Mouse (Mus musculus): ENCODE measurements around the gene Car2. TPM values are rescaled to one million over a fixed set of nuclear protein-coding genes. Genes with fewer than 3 reads are reported as not detected.
A peak's percentile ranks its signal among the peaks of the same experiment; 100 is the strongest.

The Car2 gene
- polyA plus RNA-seq, 1 experiment from 2014 or later = 74.3 TPM

GRCm38 (mm10) chr3:14874402-14875040, 11.6 kb upstream of the Car2 start:
- H3K27ac ChIP-seq (ENCODE audit: low read length) = no peak overlapping the region
- H3K4me2 ChIP-seq (replicated peaks; ENCODE audit: low read depth, low read length) = no peak overlapping the region
- peak; percentile 60; the same call in 1 of the 2 replicates for ATAC-seq (ENCODE audit: insufficient number of reproducible peaks, insufficient read depth, low FRiP score, low read depth)
- no peaks in the 10 kb centered on the region for H3K27me3 ChIP-seq (ENCODE audit: control insufficient read depth, insufficient read depth, low read length)
- no peaks in the 10 kb centered on the region for H3K9me3 ChIP-seq (ENCODE audit: control insufficient read depth, low read depth, low read length)
- WGBS = 23% methylated on average over 8 of the region's 8 CpGs
- H3K36me3 ChIP-seq (ENCODE audit: control insufficient read depth, insufficient read depth, low read length) = no peaks in the 10 kb centered on the region
- no peaks in the 10 kb centered on the region for H3K4me1 ChIP-seq (ENCODE audit: control insufficient read depth, insufficient read depth, low read length)
- no peak overlapping the region for H3K4me3 ChIP-seq (ENCODE audit: low read depth, low read length)
- H3K9ac ChIP-seq (replicated peaks; ENCODE audit: low read depth, low read length) = no peak overlapping the region

- Histone ChIP-seq H3K27me3 (ENCODE audit: control insufficient read depth, insufficient read depth, low read length) (no peaks in the 10 kb centered on the region), H3K9me3 (ENCODE audit: control insufficient read depth, low read depth, low read length) (no peaks in the 10 kb centered on the region), H3K4me2 (replicated peaks; ENCODE audit: low read depth, low read length) (no peak overlapping the region), H3K4me1 (ENCODE audit: control insufficient read depth, insufficient read depth, low read length) (no peaks in the 10 kb centered on the region), H3K36me3 (ENCODE audit: control insufficient read depth, insufficient read depth, low read length) (no peaks in the 10 kb centered on the region), H3K9ac (replicated peaks; ENCODE audit: low read depth, low read length) (no peak overlapping the region), H3K4me3 (ENCODE audit: low read depth, low read length) (no peak overlapping the region), H3K27ac (ENCODE audit: low read length) (no peak overlapping the region)
- ATAC-seq (ENCODE audit: insufficient number of reproducible peaks, insufficient read depth, low FRiP score, low read depth) = no peak
- 63% methylated on average over 9 of the region's 9 CpGs for WGBS
Observed at GRCm38 (mm10) chr3:14876325-14876918, 9.7 kb upstream of the Car2 start.

- no peak overlapping the region for H3K4me3 ChIP-seq (ENCODE audit: low read depth, low read length)
- no peaks in the 10 kb centered on the region for H3K4me1 ChIP-seq (ENCODE audit: control insufficient read depth, insufficient read depth, low read length)
- H3K9ac ChIP-seq (replicated peaks; ENCODE audit: low read depth, low read length) = no peak overlapping the region
- no peak overlapping the region for H3K4me2 ChIP-seq (replicated peaks; ENCODE audit: low read depth, low read length)
- H3K27ac ChIP-seq (ENCODE audit: low read length) = no peak overlapping the region
- 84% methylated on average over 7 of the region's 7 CpGs for WGBS
- H3K36me3 ChIP-seq (ENCODE audit: control insufficient read depth, insufficient read depth, low read length) = no peaks in the 10 kb centered on the region
- no peak for ATAC-seq (ENCODE audit: insufficient number of reproducible peaks, insufficient read depth, low FRiP score, low read depth)
- no peaks in the 10 kb centered on the region for H3K27me3 ChIP-seq (ENCODE audit: control insufficient read depth, insufficient read depth, low read length)
- no peaks in the 10 kb centered on the region for H3K9me3 ChIP-seq (ENCODE audit: control insufficient read depth, low read depth, low read length)
Observed at GRCm38 (mm10) chr3:14877251-14877909, 8.7 kb upstream of the Car2 start.

GRCm38 (mm10) chr3:14878749-14879223, 7.3 kb upstream of the Car2 start:
- Histone ChIP-seq H3K9me3 (ENCODE audit: control insufficient read depth, low read depth, low read length) (no peaks in the 10 kb centered on the region), H3K9ac (replicated peaks; ENCODE audit: low read depth, low read length) (no peak overlapping the region), H3K27ac (ENCODE audit: low read length) (no peak overlapping the region), H3K4me1 (ENCODE audit: control insufficient read depth, insufficient read depth, low read length) (no peaks in the 10 kb centered on the region), H3K27me3 (ENCODE audit: control insufficient read depth, insufficient read depth, low read length) (no peaks in the 10 kb centered on the region), H3K36me3 (ENCODE audit: control insufficient read depth, insufficient read depth, low read length) (no peaks in the 10 kb centered on the region), H3K4me2 (replicated peaks; ENCODE audit: low read depth, low read length) (no peak overlapping the region), H3K4me3 (ENCODE audit: low read depth, low read length) (no peak overlapping the region)
- 70% methylated on average over 6 of the region's 6 CpGs for WGBS
- ATAC-seq (ENCODE audit: insufficient number of reproducible peaks, insufficient read depth, low FRiP score, low read depth) = peak; percentile 72

- Histone ChIP-seq H3K9me3 (ENCODE audit: control insufficient read depth, low read depth, low read length) (no peaks in the 10 kb centered on the region), H3K27ac (ENCODE audit: low read length) (no peak overlapping the region), H3K36me3 (ENCODE audit: control insufficient read depth, insufficient read depth, low read length) (no peaks in the 10 kb centered on the region), H3K4me1 (ENCODE audit: control insufficient read depth, insufficient read depth, low read length) (no peaks in the 10 kb centered on the region), H3K9ac (replicated peaks; ENCODE audit: low read depth, low read length) (no peak overlapping the region), H3K4me2 (replicated peaks; ENCODE audit: low read depth, low read length) (no peak overlapping the region), H3K4me3 (ENCODE audit: low read depth, low read length) (no peak overlapping the region), H3K27me3 (ENCODE audit: control insufficient read depth, insufficient read depth, low read length) (no peaks in the 10 kb centered on the region)
- WGBS = 83% methylated on average over 3 of the region's 3 CpGs
- no peak for ATAC-seq (ENCODE audit: insufficient number of reproducible peaks, insufficient read depth, low FRiP score, low read depth)
Observed at GRCm38 (mm10) chr3:14879293-14879692, 6.8 kb upstream of the Car2 start.

- Histone ChIP-seq H3K36me3 (ENCODE audit: control insufficient read depth, insufficient read depth, low read length) (no peaks in the 10 kb centered on the region), H3K4me1 (ENCODE audit: control insufficient read depth, insufficient read depth, low read length) (no peaks in the 10 kb centered on the region), H3K9ac (replicated peaks; ENCODE audit: low read depth, low read length) (no peak overlapping the region), H3K27ac (ENCODE audit: low read length) (no peak overlapping the region), H3K27me3 (ENCODE audit: control insufficient read depth, insufficient read depth, low read length) (no peaks in the 10 kb centered on the region), H3K4me3 (ENCODE audit: low read depth, low read length) (no peak overlapping the region), H3K9me3 (ENCODE audit: control insufficient read depth, low read depth, low read length) (no peaks in the 10 kb centered on the region), H3K4me2 (replicated peaks; ENCODE audit: low read depth, low read length) (no peak overlapping the region)
- ATAC-seq (ENCODE audit: insufficient number of reproducible peaks, insufficient read depth, low FRiP score, low read depth) = no peak
- WGBS = 66% methylated on average over 2 of the region's 2 CpGs
Observed at GRCm38 (mm10) chr3:14880277-14880676, 5.8 kb upstream of the Car2 start.

GRCm38 (mm10) chr3:14882005-14882404, 4.1 kb upstream of the Car2 start:
- no peak for ATAC-seq (ENCODE audit: insufficient number of reproducible peaks, insufficient read depth, low FRiP score, low read depth)
- Histone ChIP-seq H3K9me3 (ENCODE audit: control insufficient read depth, low read depth, low read length) (no peaks in the 10 kb centered on the region), H3K4me1 (ENCODE audit: control insufficient read depth, insufficient read depth, low read length) (no peaks in the 10 kb centered on the region), H3K36me3 (ENCODE audit: control insufficient read depth, insufficient read depth, low read length) (no peaks in the 10 kb centered on the region), H3K27me3 (ENCODE audit: control insufficient read depth, insufficient read depth, low read length) (0 out of 2 replicates have a peak, but pooled peaks cover 2% of the 10 kb centered on the region), H3K9ac (replicated peaks; ENCODE audit: low read depth, low read length) (no peak overlapping the region), H3K4me3 (ENCODE audit: low read depth, low read length) (no peak overlapping the region), H3K27ac (ENCODE audit: low read length) (no peak overlapping the region), H3K4me2 (replicated peaks; ENCODE audit: low read depth, low read length) (no peak overlapping the region)

- Histone ChIP-seq H3K4me2 (replicated peaks; ENCODE audit: low read depth, low read length) (no peak overlapping the region), H3K27me3 (ENCODE audit: control insufficient read depth, insufficient read depth, low read length) (0 out of 2 replicates have a peak, but pooled peaks cover 5% of the 10 kb centered on the region), H3K9me3 (ENCODE audit: control insufficient read depth, low read depth, low read length) (no peaks in the 10 kb centered on the region), H3K9ac (replicated peaks; ENCODE audit: low read depth, low read length) (no peak overlapping the region), H3K36me3 (ENCODE audit: control insufficient read depth, insufficient read depth, low read length) (no peaks in the 10 kb centered on the region), H3K27ac (ENCODE audit: low read length) (no peak overlapping the region), H3K4me1 (ENCODE audit: control insufficient read depth, insufficient read depth, low read length) (no peaks in the 10 kb centered on the region), H3K4me3 (ENCODE audit: low read depth, low read length) (no peak overlapping the region)
- ATAC-seq (ENCODE audit: insufficient number of reproducible peaks, insufficient read depth, low FRiP score, low read depth) = no peak
- 68% methylated on average over 3 of the region's 3 CpGs for WGBS
Observed at GRCm38 (mm10) chr3:14882756-14883155, 3.3 kb upstream of the Car2 start.
